Mouse (Mus musculus): ENCODE results near the gene Adora1. TPM values are rescaled to one million over a fixed set of nuclear protein-coding genes. Genes with fewer than 3 reads are reported as not detected.

Adora1 gene
- polyA plus RNA-seq, 1 experiment: 28.0 TPM

GRCm38 (mm10) chr1:134177976-134178375 is 57.3 kb downstream of the Adora1 start:
- Histone ChIP-seq H3K4me3 (ENCODE audit: control insufficient read depth, low read depth, low read length) (no peak overlapping the region), H3K4me1 (ENCODE audit: control insufficient read depth, insufficient read depth, low read length) (no peaks in the 10 kb centered on the region; the same call in 1 of the 2 replicates), H3K27ac (ENCODE audit: control insufficient read depth, insufficient read depth, low read depth, low read length) (no peak overlapping the region), H3K27me3 (ENCODE audit: control insufficient read depth, insufficient read depth, low read length) (no peaks in the 10 kb centered on the region), H3K36me3 (ENCODE audit: control insufficient read depth, insufficient read depth, low read length) (no peaks in the 10 kb centered on the region)
- no peak for TF ChIP-seq CTCF (IDR thresholded peaks at IDR 0.05; ENCODE audit: control insufficient read depth, insufficient read depth, insufficient replicate concordance, low read depth, low read length)
- no peak for TF ChIP-seq POLR2A (IDR thresholded peaks at IDR 0.05; ENCODE audit: control insufficient read depth, low read depth, low read length)

- no peaks in the 10 kb centered on the region; the same call in 1 of the 2 replicates for H3K4me1 ChIP-seq (ENCODE audit: control insufficient read depth, insufficient read depth, low read length)
- H3K36me3 ChIP-seq (ENCODE audit: control insufficient read depth, insufficient read depth, low read length): no peaks in the 10 kb centered on the region
- H3K4me3 ChIP-seq (ENCODE audit: control insufficient read depth, low read depth, low read length): no peak overlapping the region
- H3K27ac ChIP-seq (ENCODE audit: control insufficient read depth, insufficient read depth, low read depth, low read length): no peak overlapping the region
- no peaks in the 10 kb centered on the region for H3K27me3 ChIP-seq (ENCODE audit: control insufficient read depth, insufficient read depth, low read length)
- TF ChIP-seq POLR2A (IDR thresholded peaks at IDR 0.05; ENCODE audit: control insufficient read depth, low read depth, low read length) (no peak), CTCF (IDR thresholded peaks at IDR 0.05; ENCODE audit: control insufficient read depth, insufficient read depth, insufficient replicate concordance, low read depth, low read length) (no peak)
These were observed 62.1 kb downstream of the Adora1 start for GRCm38 (mm10) chr1:134173081-134173480.

GRCm38 (mm10) chr1:134168985-134169697 is 66.1 kb downstream of the Adora1 start:
- TF ChIP-seq CTCF (IDR thresholded peaks at IDR 0.05; ENCODE audit: control insufficient read depth, insufficient read depth, insufficient replicate concordance, low read depth, low read length): no peak
- TF ChIP-seq POLR2A (IDR thresholded peaks at IDR 0.05; ENCODE audit: control insufficient read depth, low read depth, low read length): no peak
- Histone ChIP-seq H3K36me3 (ENCODE audit: control insufficient read depth, insufficient read depth, low read length) (no peaks in the 10 kb centered on the region), H3K4me1 (ENCODE audit: control insufficient read depth, insufficient read depth, low read length) (no peaks in the 10 kb centered on the region), H3K4me3 (ENCODE audit: control insufficient read depth, low read depth, low read length) (no peak overlapping the region), H3K27ac (ENCODE audit: control insufficient read depth, insufficient read depth, low read depth, low read length) (no peak overlapping the region), H3K27me3 (ENCODE audit: control insufficient read depth, insufficient read depth, low read length) (no peaks in the 10 kb centered on the region)

GRCm38 (mm10) chr1:134168567-134168966 is 66.7 kb downstream of the Adora1 start:
- no peak overlapping the region for H3K27ac ChIP-seq (ENCODE audit: control insufficient read depth, insufficient read depth, low read depth, low read length)
- no peaks in the 10 kb centered on the region for H3K36me3 ChIP-seq (ENCODE audit: control insufficient read depth, insufficient read depth, low read length)
- no peaks in the 10 kb centered on the region for H3K27me3 ChIP-seq (ENCODE audit: control insufficient read depth, insufficient read depth, low read length)
- no peak overlapping the region for H3K4me3 ChIP-seq (ENCODE audit: control insufficient read depth, low read depth, low read length)
- TF ChIP-seq CTCF (IDR thresholded peaks at IDR 0.05; ENCODE audit: control insufficient read depth, insufficient read depth, insufficient replicate concordance, low read depth, low read length) (no peak), POLR2A (IDR thresholded peaks at IDR 0.05; ENCODE audit: control insufficient read depth, low read depth, low read length) (no peak)
- no peaks in the 10 kb centered on the region for H3K4me1 ChIP-seq (ENCODE audit: control insufficient read depth, insufficient read depth, low read length)

GRCm38 (mm10) chr1:134167416-134168305 is 67.6 kb downstream of the Adora1 start:
- no peaks in the 10 kb centered on the region for H3K36me3 ChIP-seq (ENCODE audit: control insufficient read depth, insufficient read depth, low read length)
- no peaks in the 10 kb centered on the region for H3K27me3 ChIP-seq (ENCODE audit: control insufficient read depth, insufficient read depth, low read length)
- TF ChIP-seq CTCF (IDR thresholded peaks at IDR 0.05; ENCODE audit: control insufficient read depth, insufficient read depth, insufficient replicate concordance, low read depth, low read length): no peak
- no peak for TF ChIP-seq POLR2A (IDR thresholded peaks at IDR 0.05; ENCODE audit: control insufficient read depth, low read depth, low read length)
- no peaks in the 10 kb centered on the region for H3K4me1 ChIP-seq (ENCODE audit: control insufficient read depth, insufficient read depth, low read length)
- no peak overlapping the region for H3K27ac ChIP-seq (ENCODE audit: control insufficient read depth, insufficient read depth, low read depth, low read length)
- no peak overlapping the region for H3K4me3 ChIP-seq (ENCODE audit: control insufficient read depth, low read depth, low read length)

- TF ChIP-seq CTCF (IDR thresholded peaks at IDR 0.05; ENCODE audit: control insufficient read depth, insufficient read depth, insufficient replicate concordance, low read depth, low read length) (no peak), POLR2A (IDR thresholded peaks at IDR 0.05; ENCODE audit: control insufficient read depth, low read depth, low read length) (no peak)
- Histone ChIP-seq H3K4me1 (ENCODE audit: control insufficient read depth, insufficient read depth, low read length) (no peaks in the 10 kb centered on the region), H3K36me3 (ENCODE audit: control insufficient read depth, insufficient read depth, low read length) (no peaks in the 10 kb centered on the region), H3K27ac (ENCODE audit: control insufficient read depth, insufficient read depth, low read depth, low read length) (no peak overlapping the region), H3K27me3 (ENCODE audit: control insufficient read depth, insufficient read depth, low read length) (no peaks in the 10 kb centered on the region), H3K4me3 (ENCODE audit: control insufficient read depth, low read depth, low read length) (no peak overlapping the region)
These were observed 68.7 kb downstream of the Adora1 start for GRCm38 (mm10) chr1:134166547-134166946.

GRCm38 (mm10) chr1:134164454-134164853 is 70.8 kb downstream of the Adora1 start:
- Histone ChIP-seq H3K4me3 (ENCODE audit: control insufficient read depth, low read depth, low read length) (no peak overlapping the region), H3K27ac (ENCODE audit: control insufficient read depth, insufficient read depth, low read depth, low read length) (no peak overlapping the region), H3K27me3 (ENCODE audit: control insufficient read depth, insufficient read depth, low read length) (no peaks in the 10 kb centered on the region), H3K4me1 (ENCODE audit: control insufficient read depth, insufficient read depth, low read length) (no peaks in the 10 kb centered on the region), H3K36me3 (ENCODE audit: control insufficient read depth, insufficient read depth, low read length) (no peaks in the 10 kb centered on the region)
- TF ChIP-seq POLR2A (IDR thresholded peaks at IDR 0.05; ENCODE audit: control insufficient read depth, low read depth, low read length) (no peak), CTCF (IDR thresholded peaks at IDR 0.05; ENCODE audit: control insufficient read depth, insufficient read depth, insufficient replicate concordance, low read depth, low read length) (no peak)
